Mouse (Mus musculus) heart, embryonic 11.5 days (tissue): ENCODE results near the gene Nrap. TPM values are rescaled to one million over a fixed set of nuclear protein-coding genes. Genes with fewer than 3 reads are reported as not detected.
A peak's percentile ranks its signal among the peaks of the same experiment; 100 is the strongest.

Experiments used
- ATAC-seq: fragments of 200-750 bp; cut with Nextera tagmentation; replicated peaks from 2 replicates; pipeline ENCODE4 v1.8.0; 2017; ENCODE audit warnings: moderate library complexity; ENCODE audit not compliant: insufficient number of reproducible peaks, low FRiP score, low TSS enrichment
- H3K27ac ChIP-seq: fragments of 300-500 bp; sonication (generic); 2 replicates; pipeline ENCODE4 v1.5.1; 2014; ENCODE audit warnings: mild to moderate bottlenecking, low read depth, low read length
- H3K27me3 ChIP-seq: fragments of 300-500 bp; sonication (generic); 2 replicates; pipeline ENCODE4 v1.6.1; 2014; ENCODE audit warnings: mild to moderate bottlenecking, low read length, mixed read lengths; ENCODE audit not compliant: control insufficient read depth, insufficient read depth
- H3K36me3 ChIP-seq: fragments of 300-500 bp; sonication (generic); 2 replicates; pipeline ENCODE4 v1.6.1; 2014; ENCODE audit warnings: mild to moderate bottlenecking, low read length, moderate library complexity, mixed read lengths; ENCODE audit not compliant: control insufficient read depth, insufficient read depth
- H3K4me1 ChIP-seq: fragments of 300-500 bp; sonication (generic); 2 replicates; pipeline ENCODE4 v1.6.1; 2014; ENCODE audit warnings: low read length; ENCODE audit not compliant: control insufficient read depth, insufficient read depth
- H3K4me2 ChIP-seq: fragments of 300-500 bp; sonication (generic); 2 replicates; pipeline ENCODE4 v1.6.1; 2014; ENCODE audit warnings: mild to moderate bottlenecking, moderate library complexity
- H3K4me3 ChIP-seq: fragments of 300-500 bp; sonication (generic); 2 replicates; pipeline ENCODE4 v1.5.1; 2014; ENCODE audit warnings: low read depth, low read length
- H3K9ac ChIP-seq: fragments of 300-500 bp; sonication (generic); 2 replicates; pipeline ENCODE4 v1.6.1; 2014; ENCODE audit warnings: mild to moderate bottlenecking, low read depth, low read length, moderate library complexity
- H3K9me3 ChIP-seq: fragments of 300-500 bp; sonication (generic); replicated peaks from 2 replicates; pipeline ENCODE4 v1.6.1; 2016; ENCODE audit warnings: low read length; ENCODE audit not compliant: control insufficient read depth
- WGBS: fragments of 180-500 bp; shearing (Covaris S2); extraction: QIAGEN DNeasy Blood & Tissue Kit; methylation state at CpG from one replicate; pipeline ENCODE4 v1.1.7; 2014; ENCODE audit not compliant: insufficient replicate concordance; 5-methylcytosine and 5-hydroxymethylcytosine counted together
- polyA plus RNA-seq: library from polyadenylated mRNA; unstranded; fragments of >200 nt; fragmentation: Nextera tagmentation; extraction: Ambion mirVana; gene quantifications from 2 replicates; pipeline ENCODE4 v1.2.1, GENCODE M21; 2014

The Nrap gene
- polyA plus RNA-seq, 1 experiment from 2014 or later = 9.2 TPM

GRCm38 (mm10) chr19:56326243-56326855, 63.5 kb downstream of the Nrap start:
- no peak for ATAC-seq
- Histone ChIP-seq H3K36me3 (no peaks in the 10 kb centered on the region), H3K27ac (no peak overlapping the region), H3K9me3 (no peaks in the 10 kb centered on the region), H3K4me2 (no peak overlapping the region), H3K27me3 (no peaks in the 10 kb centered on the region; the same call in 1 of the 2 replicates), H3K4me3 (no peak overlapping the region), H3K4me1 (no peaks in the 10 kb centered on the region), H3K9ac (no peak overlapping the region)
- 67% methylated on average over 21 of the region's 21 CpGs for WGBS

- no peaks in the 10 kb centered on the region for H3K9me3 ChIP-seq
- no peaks in the 10 kb centered on the region; the same call in 1 of the 2 replicates for H3K27me3 ChIP-seq
- H3K9ac ChIP-seq = no peak overlapping the region
- no peak overlapping the region for H3K4me3 ChIP-seq
- WGBS = 56% methylated on average over 10 of the region's 10 CpGs
- no peak overlapping the region for H3K4me2 ChIP-seq
- no peaks in the 10 kb centered on the region for H3K4me1 ChIP-seq
- no peak for ATAC-seq
- no peak overlapping the region for H3K27ac ChIP-seq
- no peaks in the 10 kb centered on the region for H3K36me3 ChIP-seq
These were observed 64.2 kb downstream of the Nrap start for GRCm38 (mm10) chr19:56325676-56326075.

- Histone ChIP-seq H3K9ac (no peak overlapping the region), H3K27me3 (no peaks in the 10 kb centered on the region; the same call in 1 of the 2 replicates), H3K36me3 (no peaks in the 10 kb centered on the region), H3K9me3 (no peaks in the 10 kb centered on the region), H3K27ac (no peak overlapping the region), H3K4me2 (no peak overlapping the region), H3K4me1 (no peaks in the 10 kb centered on the region; the same call in 1 of the 2 replicates), H3K4me3 (no peak overlapping the region)
- no peak for ATAC-seq
- 72% methylated on average over 12 of the region's 12 CpGs for WGBS
These were observed 68.4 kb downstream of the Nrap start for GRCm38 (mm10) chr19:56321303-56321920.

- Histone ChIP-seq H3K4me3 (no peak overlapping the region), H3K9ac (0 out of 2 replicates have a peak overlapping the region, but pooled peaks have one; percentile 28), H3K27me3 (no peaks in the 10 kb centered on the region; the same call in 1 of the 2 replicates), H3K4me2 (peak overlapping the region; percentile 35), H3K4me1 (no peaks in the 10 kb centered on the region; the same call in 1 of the 2 replicates), H3K36me3 (no peaks in the 10 kb centered on the region), H3K9me3 (no peaks in the 10 kb centered on the region), H3K27ac (no peak overlapping the region)
- no peak for ATAC-seq
- 34% methylated on average over 26 of the region's 26 CpGs for WGBS
These were observed 69.5 kb downstream of the Nrap start for GRCm38 (mm10) chr19:56320186-56320860.

GRCm38 (mm10) chr19:56319629-56320028, 70.2 kb downstream of the Nrap start:
- ATAC-seq = no peak
- no peaks in the 10 kb centered on the region for H3K36me3 ChIP-seq
- no peaks in the 10 kb centered on the region; the same call in 1 of the 2 replicates for H3K4me1 ChIP-seq
- no peak overlapping the region for H3K4me3 ChIP-seq
- H3K27ac ChIP-seq = no peak overlapping the region
- H3K9ac ChIP-seq = no peak overlapping the region
- H3K27me3 ChIP-seq = no peaks in the 10 kb centered on the region; the same call in 1 of the 2 replicates
- H3K9me3 ChIP-seq = no peaks in the 10 kb centered on the region
- 65% methylated on average over 6 of the region's 6 CpGs for WGBS
- no peak overlapping the region for H3K4me2 ChIP-seq

- Histone ChIP-seq H3K9me3 (no peaks in the 10 kb centered on the region), H3K4me1 (no peaks in the 10 kb centered on the region; the same call in 1 of the 2 replicates), H3K4me3 (no peak overlapping the region), H3K4me2 (no peak overlapping the region), H3K27me3 (no peaks in the 10 kb centered on the region; the same call in 1 of the 2 replicates), H3K36me3 (no peaks in the 10 kb centered on the region), H3K9ac (no peak overlapping the region), H3K27ac (no peak overlapping the region)
- ATAC-seq = no peak
- WGBS = 85% methylated on average over 7 of the region's 7 CpGs
These were observed 70.6 kb downstream of the Nrap start for GRCm38 (mm10) chr19:56319219-56319618.

- Histone ChIP-seq H3K9me3 (no peaks in the 10 kb centered on the region), H3K4me3 (no peak overlapping the region), H3K4me1 (no peaks in the 10 kb centered on the region; the same call in 1 of the 2 replicates), H3K27me3 (no peaks in the 10 kb centered on the region; the same call in 1 of the 2 replicates), H3K36me3 (no peaks in the 10 kb centered on the region), H3K9ac (no peak overlapping the region), H3K4me2 (no peak overlapping the region), H3K27ac (no peak overlapping the region)
- no peak for ATAC-seq
- 70% methylated on average over 3 of the region's 3 CpGs for WGBS
These were observed 73.3 kb downstream of the Nrap start for GRCm38 (mm10) chr19:56316531-56316930.

- H3K27me3 ChIP-seq = no peaks in the 10 kb centered on the region
- no peak for ATAC-seq
These were observed 89.0 kb downstream of the Nrap start for GRCm38 (mm10) chr19:56300835-56301234.

More at GRCm38 (mm10) chr19:56300835-56301234, 89.0 kb downstream of the Nrap start:
- H3K36me3 ChIP-seq = no peaks in the 10 kb centered on the region
- no peak overlapping the region for H3K9ac ChIP-seq
- no peak overlapping the region for H3K27ac ChIP-seq
- H3K4me1 ChIP-seq = no peaks in the 10 kb centered on the region
- H3K4me3 ChIP-seq = no peak overlapping the region
- no peaks in the 10 kb centered on the region for H3K9me3 ChIP-seq
- H3K4me2 ChIP-seq = no peak overlapping the region
- 67% methylated on average over 11 of the region's 11 CpGs for WGBS
